ENCODE assay signal across 9 mouse cellular contexts in genomic region chr6:134641738-134642446, GRCm38 (mm10). TPM values are rescaled to one million over a fixed set of nuclear protein-coding genes. Genes with fewer than 3 reads are reported as not detected.
DNase-seq lines count a peak whose midpoint lies in the region; ATAC-seq lines count a peak whose summit lies in the region.
"Had no signal": no experiment of that assay in that cellular context is flagged by ENCODE, and none has a peak within 500 bp of the region (broad histone marks: within the 10 kb centered on the region; RNA-seq: fewer than 3 reads in every experiment).

No protein-coding gene starts in this region.

- no peaks in the 10 kb centered on the region for H3K27me3 ChIP-seq in heart, embryonic 13.5 days (replicated peaks)
- H3K27me3 ChIP-seq in intestine, embryonic 14.5 days (replicated peaks; ENCODE audit: control insufficient read depth, insufficient read depth, low read length), result no peaks in the 10 kb centered on the region
- no peaks in the 10 kb centered on the region for H3K27me3 ChIP-seq in midbrain, embryonic 12.5 days
- H3K27me3 ChIP-seq: Patski had no signal

- peaks cover 16% of the 10 kb centered on the region for H3K36me3 ChIP-seq in heart, embryonic 13.5 days
- H3K36me3 ChIP-seq in intestine, embryonic 14.5 days (ENCODE audit: control insufficient read depth, insufficient read depth, low read length), result 0 out of 2 replicates have a peak, but pooled peaks cover 3% of the 10 kb centered on the region
- H3K36me3 ChIP-seq in midbrain, embryonic 12.5 days, result 0 out of 2 replicates have a peak, but pooled peaks cover 10% of the 10 kb centered on the region

- H3K9ac ChIP-seq in heart, embryonic 13.5 days, result peak overlapping the region; percentile 92
- H3K9ac ChIP-seq in intestine, embryonic 14.5 days (ENCODE audit: low read length), result peak overlapping the region; percentile 83
- 0 out of 2 replicates have a peak overlapping the region, but pooled peaks have one; percentile 81 for H3K9ac ChIP-seq in midbrain, embryonic 12.5 days (replicated peaks)

- H3K4me1 ChIP-seq in heart, embryonic 13.5 days, result peaks cover 9% of the 10 kb centered on the region
- H3K4me1 ChIP-seq in intestine, embryonic 14.5 days (replicated peaks; ENCODE audit: control insufficient read depth, insufficient read depth, low read length), result no peaks in the 10 kb centered on the region
- peaks cover 5% of the 10 kb centered on the region; the same call in 1 of the 2 replicates for H3K4me1 ChIP-seq in midbrain, embryonic 12.5 days

- H3K4me3 ChIP-seq in heart, embryonic 13.5 days, result peak overlapping the region; percentile 96
- H3K4me3 ChIP-seq in intestine, embryonic 14.5 days (ENCODE audit: low read depth, low read length), result peak overlapping the region; percentile 75; the same call in 1 of the 2 replicates
- peak overlapping the region; percentile 86 for H3K4me3 ChIP-seq in midbrain, embryonic 12.5 days

- ATAC-seq in heart, embryonic 13.5 days (ENCODE audit: extremely low read depth, insufficient number of reproducible peaks, low FRiP score, low TSS enrichment), result no peak
- no peak for ATAC-seq in intestine, embryonic 14.5 days (replicated peaks; ENCODE audit: low FRiP score, low TSS enrichment, low read depth)
- no peak for ATAC-seq in midbrain, embryonic 12.5 days (ENCODE audit: low FRiP score, low read depth)
- ATAC-seq in megakaryocyte-erythroid progenitor cell, adult 5-6 weeks (replicated peaks; ENCODE audit: low FRiP score, low TSS enrichment, poor library complexity, severe bottlenecking), result no peak; the same call in 1 of the 2 replicates

- DNase-seq in heart, postnatal 36 days, result no peak
- DNase-seq in c-Kit-positive CD71-positive TER-119-negative erythroid progenitor cells, embryonic 14.5 days (ENCODE audit: low read depth), result peak; percentile 30
- no peak for DNase-seq in intestine, embryonic 14.5 days (ENCODE audit: low spot score)
- DNase-seq in ovary, postnatal 14 days (ENCODE audit: low spot score), result no peak
- no peak for DNase-seq in layer of hippocampus, adult 18-20 months (ENCODE audit: low spot score in 2 of 2)

- no peaks in the 10 kb centered on the region for H3K9me3 ChIP-seq in heart, embryonic 13.5 days
- H3K9me3 ChIP-seq in intestine, embryonic 14.5 days (ENCODE audit: control insufficient read depth, low read length), result no peaks in the 10 kb centered on the region
- H3K9me3 ChIP-seq in midbrain, embryonic 12.5 days, result no peaks in the 10 kb centered on the region

- peak overlapping the region; percentile 75 for H3K4me2 ChIP-seq in heart, embryonic 13.5 days
- H3K4me2 ChIP-seq in intestine, embryonic 14.5 days (ENCODE audit: low read length), result peak overlapping the region; percentile 79
- peak overlapping the region; percentile 59 for H3K4me2 ChIP-seq in midbrain, embryonic 12.5 days (replicated peaks)

- no peak overlapping the region for H3K27ac ChIP-seq in heart, embryonic 13.5 days (replicated peaks)
- H3K27ac ChIP-seq in intestine, embryonic 14.5 days (ENCODE audit: low read depth), result no peak overlapping the region
- H3K27ac ChIP-seq in midbrain, embryonic 12.5 days (replicated peaks), result no peak overlapping the region

- WGBS in heart, embryonic 13.5 days, result 68% methylated on average over 9 of the region's 9 CpGs
- WGBS in intestine, embryonic 14.5 days, result 64% methylated on average over 9 of the region's 9 CpGs
- WGBS in midbrain, embryonic 12.5 days, result 82% methylated on average over 9 of the region's 9 CpGs

- intact Hi-C loops in heart, postnatal 36 days (cut with DNase I), result loop anchor here (2.0 kb wide), 1 partner anchor 27 kb away; no protein-coding TSS in a partner anchor

RNA-seq across cellular contexts. Expression of gene Borcs5, which starts 2.6 kb away (rescaled TPM):
- 12.7 and 14.4 TPM in 2 replicates for polyA plus RNA-seq in heart, embryonic 13.5 days (2015; fragmentation: Nextera tagmentation; extraction: Ambion mirVana)
- 10 to 100 TPM in 1 of 2 experiments, 1 to 10 TPM in 1; 9.9 to 10.2 TPM for total RNA-seq in heart, postnatal 36 days (2021)
- polyA plus RNA-seq in intestine, embryonic 14.5 days (2014; fragmentation: Nextera tagmentation; extraction: Ambion mirVana), result 15.1 and 17.6 TPM in 2 replicates
- polyA plus RNA-seq in midbrain, embryonic 12.5 days (2016; fragmentation: Nextera tagmentation; extraction: Ambion mirVana), result 32.9 and 35.3 TPM in 2 replicates
- total RNA-seq in layer of hippocampus, adult 18-20 months (2021), result 10 to 100 TPM; 38.1 to 43.7 TPM
- 15.4 and 20.0 TPM in 2 replicates for total RNA-seq in megakaryocyte-erythroid progenitor cell, adult 5-6 weeks (2014; fragmentation: Nextera tagmentation)
- 9.0 and 10.6 TPM in 2 replicates for total RNA-seq in megakaryocyte-erythroid progenitor cell, adult 5-6 weeks (2017)

RNA-seq across cellular contexts. Expression of gene Mansc1, which starts 9.6 kb away (rescaled TPM):
- polyA plus RNA-seq in heart, embryonic 13.5 days (2015; fragmentation: Nextera tagmentation; extraction: Ambion mirVana), result 5.9 and 6.1 TPM in 2 replicates
- total RNA-seq in heart, postnatal 36 days (2021), result 1 to 10 TPM; 4.6 to 5.1 TPM
- 6.2 and 6.3 TPM in 2 replicates for polyA plus RNA-seq in intestine, embryonic 14.5 days (2014; fragmentation: Nextera tagmentation; extraction: Ambion mirVana)
- polyA plus RNA-seq in midbrain, embryonic 12.5 days (2016; fragmentation: Nextera tagmentation; extraction: Ambion mirVana), result 1.3 and 1.4 TPM in 2 replicates
- total RNA-seq in layer of hippocampus, adult 18-20 months (2021), result 1 to 10 TPM; 8.2 to 8.8 TPM
- 0.20 TPM in 1 of 2 replicates, not detected in the other for total RNA-seq in megakaryocyte-erythroid progenitor cell, adult 5-6 weeks (2014; fragmentation: Nextera tagmentation)
- total RNA-seq in megakaryocyte-erythroid progenitor cell, adult 5-6 weeks (2017), result 0.28 and 1.5 TPM in 2 replicates
- polyA plus RNA-seq: Patski had no signal
